Mouse (Mus musculus): ENCODE data around the gene Rps26. TPM values are rescaled to one million over a fixed set of nuclear protein-coding genes. Genes with fewer than 3 reads are reported as not detected.

Gene Rps26
- 100 to 1,000 TPM; 455 to 537 TPM for total RNA-seq (2021)
- long read RNA-seq, experiment 1, transcript Rps26-201 (4 exons, 681 nt), result major isoform, 231 of 244 reads
- long read RNA-seq, experiment 1, transcript Rps26-202 (3 exons, 596 nt), result minor isoform, 7 of 244 reads
- long read RNA-seq, experiment 1, partial matches to known transcripts, result 6 of 244 reads
- long read RNA-seq, experiment 1, other reads (novel, unspliced or antisense), result 0 of 244 reads
- long read RNA-seq, experiment 2, transcript Rps26-202 (3 exons, 596 nt), result minor isoform, 13 of 308 reads
- long read RNA-seq, experiment 2, transcript Rps26-201 (4 exons, 681 nt), result major isoform, 289 of 308 reads
- long read RNA-seq, experiment 2, partial matches to known transcripts, result 3 of 308 reads
- long read RNA-seq, experiment 2, other reads (novel, unspliced or antisense), result 3 of 308 reads

- peak; percentile 85 for DNase-seq
- intact Hi-C loops (cut with DNase I; ENCODE audit: low total_unique reads), result no loop called here
Observed at GRCm38 (mm10) chr10:128626311-128627310, at the start of gene Rps26. TSS of gene Rps26 (minus strand) at chr10:128626747.

GRCm38 (mm10) chr10:128674469-128675008, 48.0 kb upstream of the Rps26 start:
- intact Hi-C loops (cut with DNase I; ENCODE audit: low total_unique reads), result loop anchor here (5.0 to 10.0 kb wide), 2 partner anchors 42 to 110 kb away; partner anchors contain the start of gene Pa2g4
- no peak for DNase-seq

GRCm38 (mm10) chr10:128673763-128674468, 47.4 kb upstream of the Rps26 start, which contains the start of gene Suox:
TSS of gene Suox (minus strand) at chr10:128674073.
- peak; percentile 81 for DNase-seq
- intact Hi-C loops (cut with DNase I; ENCODE audit: low total_unique reads), result loop anchor here (5.0 to 10.0 kb wide), 2 partner anchors 42 to 109 kb away; partner anchors contain the start of gene Pa2g4

- DNase-seq, result no peak
- intact Hi-C loops (cut with DNase I; ENCODE audit: low total_unique reads), result loop anchor here (5.0 to 10.0 kb wide), 2 partner anchors 39 to 106 kb away; partner anchors contain the start of gene Pa2g4
Observed at GRCm38 (mm10) chr10:128671148-128671547, 44.6 kb upstream of the Rps26 start.

- intact Hi-C loops (cut with DNase I; ENCODE audit: low total_unique reads), result no loop called here
- DNase-seq, result peak; percentile 18
Observed at GRCm38 (mm10) chr10:128668790-128669672, 42.5 kb upstream of the Rps26 start.

GRCm38 (mm10) chr10:128665806-128666205, 39.3 kb upstream of the Rps26 start:
- intact Hi-C loops (cut with DNase I; ENCODE audit: low total_unique reads), result no loop called here
- no peak for DNase-seq

- intact Hi-C loops (cut with DNase I; ENCODE audit: low total_unique reads), result no loop called here
- no peak for DNase-seq
Observed at GRCm38 (mm10) chr10:128665307-128665706, 38.8 kb upstream of the Rps26 start.

GRCm38 (mm10) chr10:128664808-128665207, 38.3 kb upstream of the Rps26 start:
- DNase-seq, result no peak
- intact Hi-C loops (cut with DNase I; ENCODE audit: low total_unique reads), result no loop called here

- intact Hi-C loops (cut with DNase I; ENCODE audit: low total_unique reads), result no loop called here
- DNase-seq, result no peak
Observed at GRCm38 (mm10) chr10:128663441-128664220, 37.1 kb upstream of the Rps26 start.

- intact Hi-C loops (cut with DNase I; ENCODE audit: low total_unique reads), result no loop called here
- no peak for DNase-seq
Observed at GRCm38 (mm10) chr10:128662465-128662864, 35.9 kb upstream of the Rps26 start.

- DNase-seq, result no peak
- intact Hi-C loops (cut with DNase I; ENCODE audit: low total_unique reads), result no loop called here
Observed at GRCm38 (mm10) chr10:128659490-128659889, 32.9 kb upstream of the Rps26 start.

- intact Hi-C loops (cut with DNase I; ENCODE audit: low total_unique reads), result no loop called here
Observed at GRCm38 (mm10) chr10:128657844-128658243, 31.3 kb upstream of the Rps26 start.

GRCm38 (mm10) chr10:128656731-128657130, 30.2 kb upstream of the Rps26 start:
- DNase-seq, result no peak
- intact Hi-C loops (cut with DNase I; ENCODE audit: low total_unique reads), result no loop called here

More at GRCm38 (mm10) chr10:128657844-128658243, 31.3 kb upstream of the Rps26 start:
- DNase-seq, result no peak

- DNase-seq, result no peak
- intact Hi-C loops (cut with DNase I; ENCODE audit: low total_unique reads), result no loop called here
Observed at GRCm38 (mm10) chr10:128655254-128655653, 28.7 kb upstream of the Rps26 start.

GRCm38 (mm10) chr10:128653866-128654265, 27.3 kb upstream of the Rps26 start:
- DNase-seq, result no peak
- intact Hi-C loops (cut with DNase I; ENCODE audit: low total_unique reads), result no loop called here

GRCm38 (mm10) chr10:128646139-128647089, 19.9 kb upstream of the Rps26 start:
- peak; percentile 22 for DNase-seq
- intact Hi-C loops (cut with DNase I; ENCODE audit: low total_unique reads), result no loop called here
